Mouse (Mus musculus): ENCODE results near the gene Unc5c. TPM values are rescaled to one million over a fixed set of nuclear protein-coding genes. Genes with fewer than 3 reads are reported as not detected.

Unc5c gene
- 3.4 and 6.2 TPM in 2 replicates for polyA plus RNA-seq (2015; fragmentation: Nextera tagmentation; extraction: Ambion mirVana)

GRCm38 (mm10) chr3:141465104-141465705 is at the start of gene Unc5c:
Unc5c (plus strand) TSS chr3:141465216.

